Mouse (Mus musculus) heart, postnatal 4 days (tissue): ENCODE results near the gene Sltm. TPM values are rescaled to one million over a fixed set of nuclear protein-coding genes. Genes with fewer than 3 reads are reported as not detected.
"Not testable (repeated sequence)": the region's sequence is repeated elsewhere in the genome, so short reads cannot be mapped to it uniquely, and the experiment has no call there.

Source experiments
- DNase-seq: peaks from one replicate; pipeline ENCODE4 v3.0.0; 2021
- total RNA-seq, 2 experiments: library from RNA; stranded (reverse); gene quantifications; 2 replicates each; pipeline ENCODE4 v1.2.3; 2021

Sltm gene
- total RNA-seq, 2 experiments from 2014 or later = 34.8 TPM

DNA sequence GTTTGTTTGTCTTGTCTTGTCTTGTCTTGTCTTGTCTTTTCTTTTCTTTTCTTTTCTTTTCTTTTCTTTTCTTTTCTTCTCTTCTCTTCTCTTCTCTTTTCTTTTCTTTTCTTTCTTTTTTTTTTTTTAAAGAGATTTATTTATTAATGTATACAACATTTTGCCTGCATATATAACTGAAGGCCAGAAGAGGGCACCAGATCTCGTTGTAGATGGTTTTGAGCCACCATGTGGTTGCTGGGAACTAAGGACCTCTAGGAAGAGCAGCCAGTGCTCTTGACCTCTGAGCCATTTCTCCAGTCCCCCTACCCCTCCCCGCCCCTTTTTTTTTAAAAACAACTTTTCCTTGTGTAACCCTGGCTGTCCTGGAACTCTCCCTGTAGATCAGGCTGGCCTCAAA lies 9.7 kb downstream of the Sltm start:
- DNase-seq = not testable (repeated sequence)

DNA sequence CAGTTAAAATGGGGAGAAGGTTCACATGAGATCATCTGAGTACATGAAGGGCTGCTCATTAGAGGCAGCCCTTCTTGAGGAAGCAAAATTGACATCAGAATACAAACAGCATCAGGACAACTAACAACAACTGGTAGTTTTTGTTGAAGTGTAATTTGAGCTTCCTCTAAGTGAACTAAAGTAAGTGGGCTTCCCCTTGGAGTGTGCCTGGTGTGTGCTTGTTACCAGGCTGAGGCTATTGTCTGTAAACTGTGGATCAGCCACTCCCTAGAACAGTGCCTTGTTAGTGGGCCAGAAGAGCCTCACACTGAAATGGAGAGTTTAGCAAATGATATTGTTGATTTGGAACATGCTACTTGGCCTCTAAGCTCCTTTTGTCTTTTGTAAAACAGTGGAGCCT lies 12.9 kb downstream of the Sltm start:
- no peak for DNase-seq

DNA sequence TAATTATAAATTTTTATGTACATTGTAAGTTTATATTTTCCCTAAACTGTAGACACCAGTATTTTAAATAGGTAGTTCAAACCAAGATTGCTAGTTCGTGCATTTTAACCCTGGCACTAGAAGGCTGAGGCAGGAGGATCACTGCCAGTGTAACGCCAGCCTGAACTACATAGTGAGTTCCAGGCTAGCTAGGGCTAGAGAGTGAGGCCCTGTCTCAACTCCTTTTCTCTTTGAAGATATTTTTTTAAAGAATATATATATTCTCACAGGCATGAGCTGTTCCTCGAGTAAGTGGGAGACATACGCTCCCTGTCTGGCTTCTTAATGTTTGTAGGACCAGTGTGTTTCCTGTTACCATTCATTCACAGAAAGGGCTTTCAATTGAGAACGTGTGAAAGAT lies 14.2 kb downstream of the Sltm start:
- DNase-seq = no peak

DNA sequence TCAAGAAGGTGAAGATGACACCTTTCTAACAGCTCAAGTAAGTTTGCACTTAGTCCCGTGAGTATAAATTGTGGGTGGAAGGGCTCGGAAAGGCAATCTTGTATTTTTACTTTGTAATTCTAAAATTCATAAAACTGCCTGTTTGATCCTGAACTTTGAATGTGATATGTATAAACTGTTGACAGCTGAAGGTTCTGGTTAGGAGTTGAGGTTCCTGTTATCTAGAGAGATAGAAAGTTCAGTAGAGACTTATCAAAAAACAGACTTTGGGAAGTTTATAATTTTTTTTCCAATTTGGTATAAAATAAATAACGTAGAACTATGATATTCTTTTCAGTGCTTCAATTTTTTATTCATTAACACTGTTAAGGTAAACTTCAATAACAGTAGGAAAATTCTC lies 20.3 kb downstream of the Sltm start:
- DNase-seq = no peak

DNA sequence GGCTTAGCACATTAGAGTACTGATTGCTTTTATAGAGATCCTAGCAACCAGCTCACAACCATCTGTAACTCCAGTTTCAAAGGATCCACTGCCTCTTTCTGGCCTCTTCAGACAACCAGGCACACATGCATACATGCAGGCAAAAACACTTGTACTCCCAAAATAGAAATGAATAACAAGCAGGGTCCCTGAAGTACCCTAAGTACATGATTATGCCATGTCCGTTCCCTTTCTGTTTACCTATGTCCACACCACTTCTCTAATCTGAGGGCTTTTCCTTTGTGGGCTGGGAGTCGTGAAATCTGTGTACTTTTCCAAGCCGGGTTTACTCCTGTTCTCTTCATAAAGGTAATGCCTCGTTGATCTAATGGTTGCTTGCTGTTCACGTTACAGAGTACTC lies 25.1 kb downstream of the Sltm start:
- DNase-seq = no peak

DNA sequence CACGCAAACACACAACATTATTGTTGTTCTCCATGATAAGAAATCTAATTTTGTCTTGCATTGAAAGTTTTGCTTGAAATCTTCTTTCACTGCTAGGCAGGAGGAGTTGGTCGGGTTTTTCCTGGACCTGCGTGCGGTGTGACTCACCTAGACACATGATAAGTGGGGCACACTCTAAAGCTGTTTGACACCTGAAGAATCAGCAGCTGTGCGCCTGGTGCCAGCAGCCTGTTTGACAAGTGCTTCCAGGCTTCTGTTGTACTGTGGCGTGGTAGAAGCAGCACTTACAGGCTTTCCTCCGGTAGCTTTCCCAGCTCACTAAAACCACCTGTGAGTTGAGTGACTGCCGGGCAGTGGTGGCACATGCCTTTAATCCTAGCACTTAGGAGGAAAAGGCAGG lies 27.8 kb downstream of the Sltm start:
- no peak for DNase-seq

DNA sequence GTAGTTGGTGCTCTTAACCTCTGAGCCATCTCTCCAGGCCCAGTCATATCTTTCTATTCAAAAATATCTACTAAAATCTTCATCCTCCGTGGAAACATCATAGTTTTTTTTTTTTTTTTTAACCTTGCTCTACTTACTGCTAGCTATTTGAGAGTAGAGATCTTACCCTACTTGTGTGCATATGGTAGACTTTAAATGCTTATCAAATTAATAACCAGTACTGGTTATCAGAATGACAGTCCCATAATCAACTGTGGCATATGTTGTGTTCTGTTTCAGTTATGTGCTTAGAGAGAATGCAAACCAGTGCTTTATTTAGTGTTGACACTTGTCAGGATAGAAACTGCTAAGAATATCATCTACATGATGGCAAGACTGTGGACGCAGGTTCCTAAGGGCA lies 35.6 kb downstream of the Sltm start:
- no peak for DNase-seq

DNA sequence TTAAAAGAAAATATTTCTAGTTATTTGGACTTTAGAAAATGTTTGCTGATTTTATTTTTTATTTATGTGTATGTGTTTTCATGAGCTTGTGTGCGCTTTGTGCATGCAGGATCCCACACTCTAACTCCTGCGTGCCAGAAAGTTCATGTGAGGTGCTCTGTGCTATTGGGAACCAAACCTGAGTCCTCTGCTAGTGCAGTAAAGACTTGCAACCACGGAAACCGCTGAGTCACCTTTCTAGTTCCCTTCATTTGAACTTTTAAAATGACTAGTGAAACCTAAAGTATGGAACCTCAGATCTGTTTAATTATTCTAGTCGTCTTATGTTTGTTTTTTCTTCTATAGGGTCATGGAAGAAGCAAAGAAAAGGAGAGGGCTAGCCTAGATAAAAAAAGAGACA lies 38.4 kb downstream of the Sltm start:
- DNase-seq = no peak

DNA sequence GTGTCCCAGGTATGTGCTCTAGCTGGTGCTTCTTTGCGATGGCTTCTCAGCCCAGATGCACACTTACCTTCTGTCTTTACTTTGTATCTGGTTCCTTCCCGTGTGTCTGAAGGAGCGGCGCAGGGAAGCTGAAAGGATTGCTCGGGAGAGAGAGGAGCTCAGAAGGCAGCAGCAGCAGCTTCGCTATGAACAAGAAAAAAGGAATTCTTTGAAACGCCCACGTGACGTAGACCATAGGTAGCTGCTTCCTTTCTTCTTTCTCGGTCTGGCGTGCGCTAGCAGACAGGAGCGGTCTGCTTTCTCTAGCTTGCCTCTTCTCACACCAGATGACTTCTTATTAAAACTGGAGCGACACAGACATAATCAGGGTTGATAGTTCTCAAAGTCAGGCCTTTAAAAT lies 42.1 kb downstream of the Sltm start:
- DNase-seq = no peak

DNA sequence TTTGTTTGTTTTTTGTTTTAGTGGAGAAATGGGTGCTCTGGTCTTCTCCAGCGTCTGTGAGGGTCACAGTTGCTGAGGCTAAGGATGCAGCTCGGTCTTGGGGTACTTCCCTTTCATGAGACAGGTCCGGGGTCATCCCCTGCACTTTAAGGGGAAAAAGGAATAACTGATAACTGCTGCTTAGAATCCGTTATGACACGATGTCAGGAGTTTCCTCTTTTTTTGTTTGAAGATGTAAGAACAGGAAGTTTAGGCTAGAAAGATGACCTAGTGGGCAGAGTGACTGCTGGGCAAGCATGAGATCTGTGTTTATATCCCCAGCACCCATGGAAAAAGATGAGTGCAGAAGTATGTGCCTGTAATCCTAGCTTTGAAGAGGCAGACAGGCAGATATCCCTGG lies 42.6 kb downstream of the Sltm start:
- DNase-seq = no peak

DNA sequence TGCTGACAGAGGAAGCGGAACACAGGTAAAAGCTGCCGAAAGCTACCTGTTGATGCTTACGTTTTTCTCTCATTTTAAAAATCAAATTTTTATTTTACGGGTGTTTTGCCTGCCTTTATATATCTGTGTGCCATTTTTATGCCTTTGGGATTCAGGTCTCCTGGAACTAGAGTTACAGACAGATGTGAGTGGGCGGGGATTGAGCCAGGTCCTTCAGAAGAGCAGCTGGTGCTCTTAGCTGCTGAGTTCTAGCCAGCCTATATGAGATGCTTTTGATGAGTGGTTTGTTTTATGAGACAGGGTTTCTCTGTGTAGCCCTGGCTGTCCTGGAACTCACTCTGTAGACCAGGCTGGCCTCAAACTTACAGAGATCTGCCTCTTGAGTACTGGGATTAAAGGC lies 44.6 kb downstream of the Sltm start:
- no peak for DNase-seq

DNA sequence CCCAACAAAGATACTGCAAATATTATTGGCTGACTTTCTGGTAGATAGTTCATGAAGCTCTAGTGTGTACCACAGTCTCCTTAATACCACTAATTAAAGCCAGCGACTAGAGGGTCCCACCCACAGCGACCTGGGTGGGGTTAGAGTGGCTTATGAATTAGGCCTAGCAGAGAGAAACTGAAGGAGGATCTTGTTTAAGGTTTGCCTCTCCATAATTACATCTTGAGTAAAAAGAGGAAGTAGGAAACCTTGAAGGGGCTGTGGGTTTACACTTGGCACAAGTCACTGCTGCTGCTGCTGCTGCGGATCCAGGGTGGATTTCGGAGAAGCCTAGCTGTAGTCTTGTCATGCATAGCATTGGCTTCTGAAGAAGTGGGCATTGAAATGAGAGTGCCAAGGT lies 48.2 kb downstream of the Sltm start:
- no peak for DNase-seq

DNA sequence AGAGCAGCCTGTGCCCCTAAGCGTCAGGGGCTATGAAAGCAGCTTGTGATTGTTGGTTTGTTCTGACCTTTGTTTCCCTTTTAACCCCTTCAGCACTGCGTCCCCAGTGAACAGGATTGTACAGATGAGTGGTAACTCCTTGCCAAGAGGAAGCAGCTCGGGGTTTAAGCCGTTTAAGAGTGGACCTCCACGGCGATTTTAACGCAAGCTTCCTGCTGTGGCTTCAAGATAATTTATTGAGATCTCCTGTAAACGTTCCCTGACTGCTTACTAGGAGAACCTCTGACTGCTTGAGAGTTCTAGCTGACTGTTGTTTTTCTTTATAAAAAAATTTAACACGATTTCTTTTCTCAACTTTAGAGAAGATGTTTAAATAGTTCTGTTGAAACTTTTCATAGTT lies 48.9 kb downstream of the Sltm start:
- no peak for DNase-seq

DNA sequence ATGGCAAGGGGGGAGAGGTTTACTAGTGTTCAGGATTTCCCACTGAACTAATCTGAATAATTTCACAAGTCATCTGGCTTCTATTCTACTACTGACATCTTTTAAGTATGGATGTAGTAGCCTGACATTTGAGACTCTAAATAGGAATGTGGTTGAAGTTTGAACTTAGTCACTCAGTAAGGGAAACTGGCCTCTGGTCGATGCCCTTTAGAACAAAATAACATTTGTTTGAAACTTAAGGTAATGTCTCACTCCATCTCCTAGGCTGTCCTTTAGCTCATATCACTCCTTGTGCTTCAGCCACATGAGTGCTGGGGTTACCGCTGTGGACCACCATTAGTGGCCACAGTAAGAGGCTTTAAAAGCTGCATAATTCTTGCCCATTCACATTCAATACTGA lies 55.7 kb downstream of the Sltm start:
- no peak for DNase-seq

DNA sequence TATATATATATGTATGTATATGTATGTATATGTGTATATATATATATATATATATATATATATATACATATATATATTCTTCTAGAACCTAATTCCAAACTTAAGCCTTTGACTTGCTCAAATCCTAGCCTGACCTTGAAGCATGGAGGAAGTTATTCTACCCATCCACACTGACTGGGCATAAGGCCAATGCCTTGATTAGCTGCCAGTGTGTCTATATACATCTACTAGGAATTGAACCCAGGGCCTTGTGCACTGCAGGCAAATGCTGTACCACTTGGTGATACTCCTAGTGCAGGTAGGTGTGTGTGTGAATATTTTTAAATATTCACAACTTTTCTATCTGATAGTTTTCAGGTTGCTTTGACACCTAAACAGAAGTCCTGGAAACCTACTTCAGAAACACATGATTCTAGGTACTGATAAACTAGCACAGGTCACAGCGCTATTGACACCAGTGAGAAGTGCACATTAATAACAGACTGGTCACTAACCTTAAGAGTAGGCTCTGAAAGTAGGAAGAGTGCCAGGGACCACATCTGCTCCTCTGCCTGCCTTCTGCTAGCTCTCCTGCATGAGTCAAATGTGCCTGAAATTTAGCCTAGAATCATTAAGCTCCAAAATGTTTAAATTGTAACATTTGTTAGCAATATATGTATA lies 59.8 kb downstream of the Sltm start:
- peak; percentile 32 for DNase-seq

DNA sequence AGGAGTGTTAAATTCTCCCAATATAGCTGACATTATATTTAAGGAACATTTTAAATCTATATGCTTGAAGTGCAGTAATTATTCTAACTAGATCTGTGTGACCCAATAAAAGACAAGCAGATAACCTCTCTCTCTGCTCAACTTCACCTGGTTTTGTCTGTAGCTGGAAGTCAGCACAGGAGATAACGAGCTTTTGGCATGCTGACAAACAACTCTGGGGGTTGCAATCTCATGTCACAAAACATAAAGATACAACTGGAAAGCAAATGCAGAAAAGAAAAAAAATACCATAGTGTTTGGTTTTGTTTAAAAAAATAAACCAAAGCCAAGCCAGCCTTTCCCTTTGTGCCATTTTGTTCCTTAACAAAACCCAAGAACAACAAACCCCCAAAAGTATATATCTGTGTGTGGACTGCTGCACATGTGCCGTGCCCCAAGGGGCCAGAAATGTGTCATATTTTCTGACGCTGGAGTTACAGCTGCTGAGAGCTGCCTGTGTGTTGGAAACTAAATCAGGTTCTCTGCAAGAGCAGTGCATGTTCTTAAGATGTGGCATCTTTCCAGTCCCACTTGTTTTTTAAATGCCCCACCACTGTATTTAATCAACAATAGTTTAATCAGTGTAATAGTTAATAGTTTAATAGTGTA lies 68.6 kb downstream of the Sltm start:
- peak; percentile 18 for DNase-seq

DNA sequence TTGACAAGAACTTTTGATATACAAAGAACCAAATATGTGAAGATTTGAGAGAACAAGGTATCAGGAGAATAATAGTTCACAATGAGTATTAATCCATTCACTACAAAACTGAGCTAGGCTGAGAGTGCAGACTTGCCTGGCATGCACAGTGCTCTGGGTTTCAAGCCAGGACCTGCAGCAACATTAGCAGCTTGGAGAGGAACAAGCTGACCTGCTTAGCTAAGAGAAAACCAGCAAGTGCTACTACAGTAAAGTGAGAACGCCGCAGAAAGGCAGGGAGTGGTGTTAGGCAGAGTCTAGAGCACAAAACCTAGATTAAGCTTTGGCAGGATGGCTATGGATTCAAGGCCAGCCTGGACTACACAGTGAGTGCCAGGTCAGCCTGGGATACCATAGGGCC lies 87.2 kb downstream of the Sltm start:
- no peak for DNase-seq

DNA sequence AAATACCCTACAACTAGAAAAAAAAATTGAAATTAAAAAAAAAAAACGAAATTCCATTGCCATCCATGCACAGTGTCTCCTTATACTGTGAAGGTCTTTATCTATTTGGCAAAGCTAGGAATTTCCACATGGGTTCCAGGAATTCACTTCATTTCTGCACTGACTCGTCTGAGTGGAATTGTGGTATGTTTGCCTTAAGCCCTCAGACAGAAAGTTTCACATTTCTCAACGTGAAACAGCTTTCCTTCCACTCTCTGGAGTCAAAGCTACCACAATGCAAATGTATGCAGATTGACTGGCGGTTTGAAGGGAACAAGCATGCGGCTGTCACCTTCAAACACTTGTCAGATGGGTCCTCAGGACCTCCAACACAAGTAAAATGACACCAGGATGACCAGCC lies 89.1 kb downstream of the Sltm start:
- DNase-seq = no peak

DNA sequence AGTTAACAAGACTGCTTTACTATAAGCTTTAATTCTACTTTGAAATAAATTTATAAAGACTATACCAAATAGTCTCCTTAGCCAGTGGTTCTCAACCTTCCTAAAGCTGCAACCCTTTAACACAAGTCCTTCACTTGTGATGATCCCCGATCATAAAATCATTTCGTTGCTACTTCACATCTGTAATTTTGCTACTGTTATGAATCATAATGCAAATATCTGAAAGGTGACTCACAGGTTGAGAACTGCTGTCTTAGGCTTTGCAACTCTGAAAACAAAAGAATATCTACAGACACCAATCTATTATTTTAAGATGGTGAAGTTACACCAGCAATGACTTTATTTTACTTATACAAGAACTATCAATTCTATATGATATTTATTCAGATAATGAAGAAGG lies 94.2 kb downstream of the Sltm start:
- no peak for DNase-seq

Other genes with a start within 250 kb of the Sltm start
- 10 to 100 TPM; 57.9 to 70.6 TPM for gene Ccnb2, start 121.2 kb upstream of the Sltm start, total RNA-seq
- gene Rnf111, start 39.0 kb upstream of the Sltm start, total RNA-seq = 10 to 100 TPM; 34.6 to 36.1 TPM
- under 1 TPM; 0.47 to 0.67 TPM for gene Gm10642, start 113.5 kb downstream of the Sltm start, total RNA-seq
- gene Mindy2, start 114.4 kb downstream of the Sltm start, total RNA-seq = 10 to 100 TPM; 25.3 to 25.8 TPM
- 10 to 100 TPM; 71.4 to 78.4 TPM for gene Adam10, start 136.2 kb downstream of the Sltm start, total RNA-seq